Comparison of ENCODE assay signal across 8 mouse cellular contexts in genomic region chr5:115633060-115633459, GRCm38 (mm10). TPM values are rescaled to one million over a fixed set of nuclear protein-coding genes. Genes with fewer than 3 reads are reported as not detected.
DNase-seq lines count a peak whose midpoint lies in the region; ATAC-seq and TF ChIP-seq lines count a peak whose summit lies in the region.

No protein-coding gene starts in this region.

- ATAC-seq in hindbrain, embryonic 12.5 days (ENCODE audit: low FRiP score): no peak
- no peak for ATAC-seq in midbrain, embryonic 12.5 days (ENCODE audit: low FRiP score, low read depth)

- WGBS in kidney, adult 2 months: 52% methylated on average over 4 of the region's 4 CpGs
- WGBS in hindbrain, embryonic 12.5 days: 54% methylated on average over 4 of the region's 4 CpGs
- 70% methylated on average over 4 of the region's 4 CpGs for WGBS in midbrain, embryonic 12.5 days

- peak overlapping the region; percentile 83 for H3K4me2 ChIP-seq in hindbrain, embryonic 12.5 days (replicated peaks)
- H3K4me2 ChIP-seq in midbrain, embryonic 12.5 days (replicated peaks): peak overlapping the region; percentile 71

- no peak overlapping the region for H3K27ac ChIP-seq in kidney, adult 2 months (ENCODE audit: insufficient read depth, low read depth, low read length)
- H3K27ac ChIP-seq in hindbrain, embryonic 12.5 days: no peak overlapping the region
- no peak overlapping the region for H3K27ac ChIP-seq in midbrain, embryonic 12.5 days (replicated peaks)

- no peak for TF ChIP-seq CTCF in kidney, adult 2 months (conservative IDR thresholded peaks at IDR 0.05; ENCODE audit: insufficient read depth, insufficient read length, low read depth, low read length)

- H3K4me3 ChIP-seq in kidney, adult 2 months (ENCODE audit: insufficient read depth, low read depth, low read length): peak overlapping the region; percentile 65
- peak overlapping the region; percentile 76 for H3K4me3 ChIP-seq in hindbrain, embryonic 12.5 days
- peak overlapping the region; percentile 88 for H3K4me3 ChIP-seq in midbrain, embryonic 12.5 days

- H3K36me3 ChIP-seq in kidney, adult 2 months (ENCODE audit: control insufficient read depth, insufficient read depth, low read length): no peaks in the 10 kb centered on the region
- H3K36me3 ChIP-seq in hindbrain, embryonic 12.5 days: peaks cover 2% of the 10 kb centered on the region; the same call in 1 of the 2 replicates
- H3K36me3 ChIP-seq in midbrain, embryonic 12.5 days: 0 out of 2 replicates have a peak, but pooled peaks cover 7% of the 10 kb centered on the region

- peak overlapping the region; percentile 86 for H3K9ac ChIP-seq in hindbrain, embryonic 12.5 days
- peak overlapping the region; percentile 90 for H3K9ac ChIP-seq in midbrain, embryonic 12.5 days (replicated peaks)

- H3K27me3 ChIP-seq in kidney, adult 2 months (replicated peaks; ENCODE audit: control insufficient read depth, insufficient read depth, low read length): no peaks in the 10 kb centered on the region
- H3K27me3 ChIP-seq in hindbrain, embryonic 12.5 days: no peaks in the 10 kb centered on the region
- H3K27me3 ChIP-seq in midbrain, embryonic 12.5 days: no peaks in the 10 kb centered on the region

- no peak for TF ChIP-seq POLR2A in kidney, adult 2 months (IDR thresholded peaks at IDR 0.05; ENCODE audit: low read depth, low read length)

- DNase-seq in kidney, adult 2 months: no peak
- no peak for DNase-seq in kidney, adult 11 months
- peak; percentile 18 for DNase-seq in NIH3T3 (ENCODE audit: low read depth)
- no peak for DNase-seq in urinary bladder, postnatal 25 days (ENCODE audit: low spot score)
- DNase-seq in thymus, postnatal 0 days (ENCODE audit: low spot score): no peak
- DNase-seq in adrenal gland, postnatal 36 days: no peak

- peaks cover 19% of the 10 kb centered on the region for H3K4me1 ChIP-seq in kidney, adult 2 months (ENCODE audit: control insufficient read depth, insufficient read depth, low read length)
- peaks cover 45% of the 10 kb centered on the region for H3K4me1 ChIP-seq in hindbrain, embryonic 12.5 days
- peaks cover 25% of the 10 kb centered on the region for H3K4me1 ChIP-seq in midbrain, embryonic 12.5 days

- no peaks in the 10 kb centered on the region for H3K9me3 ChIP-seq in hindbrain, embryonic 12.5 days (replicated peaks)
- H3K9me3 ChIP-seq in midbrain, embryonic 12.5 days: no peaks in the 10 kb centered on the region

RNA-seq across cellular contexts. Expression of gene Rab35, which starts 1.4 kb away (rescaled TPM):
- 50.3 and 52.5 TPM in 2 replicates for polyA plus RNA-seq in kidney, adult 2 months (2012; rRNA removed)
- 19.7 and 20.6 TPM in 2 replicates for polyA plus RNA-seq in hindbrain, embryonic 12.5 days (2016; fragmentation: Nextera tagmentation; extraction: Ambion mirVana)
- polyA plus RNA-seq in midbrain, embryonic 12.5 days (2016; fragmentation: Nextera tagmentation; extraction: Ambion mirVana): 17.5 and 18.6 TPM in 2 replicates
- polyA plus RNA-seq in thymus, postnatal 0 days (2015; fragmentation: Nextera tagmentation; extraction: Ambion mirVana): 22.1 and 23.3 TPM in 2 replicates
- 10 to 100 TPM; 62.9 to 68.8 TPM for total RNA-seq in adrenal gland, postnatal 36 days (2021)
